Mouse (Mus musculus) cerebellum, adult 2 months (tissue): ENCODE data around the gene Supt16. TPM values are rescaled to one million over a fixed set of nuclear protein-coding genes. Genes with fewer than 3 reads are reported as not detected.

Experiments
- DNase-seq, 2 experiments: peaks; one replicate each; pipeline ENCODE4 v3.0.0; 2021
- H3K27ac ChIP-seq: fragments of 200-500 bp; 2 replicates; pipeline ENCODE4 v1.5.1; 2012; ENCODE audit warnings: low read length, control low read depth, inconsistent platforms; ENCODE audit not compliant: insufficient read depth
- H3K27me3 ChIP-seq: fragments of 200-500 bp; 2 replicates; pipeline ENCODE4 v1.6.1; 2012; ENCODE audit warnings: inconsistent platforms, mild to moderate bottlenecking, low read length, moderate library complexity; ENCODE audit not compliant: control insufficient read depth, insufficient read depth
- H3K4me1 ChIP-seq: fragments of 200-500 bp; 2 replicates; pipeline ENCODE4 v1.6.1; 2011; ENCODE audit warnings: low read length; ENCODE audit not compliant: control insufficient read depth, insufficient read depth
- H3K4me3 ChIP-seq: fragments of 200-500 bp; replicated peaks from 2 replicates; pipeline ENCODE3; 2011; ENCODE audit warnings: mild to moderate bottlenecking, low read depth, low read length, control low read depth; ENCODE audit not compliant: insufficient read depth
- CTCF ChIP-seq: fragments of 200-500 bp; IDR thresholded peaks from 2 replicates; pipeline ENCODE4 v1.5.1; 2011; ENCODE audit warnings: low read depth, mild to moderate bottlenecking, control low read depth, low read length, moderate library complexity, borderline replicate concordance; ENCODE audit not compliant: insufficient read depth
- POLR2A ChIP-seq: fragments of 200-500 bp; IDR thresholded peaks from 2 replicates; pipeline ENCODE4 v1.6.1; 2011; ENCODE audit warnings: low read length, control low read depth, borderline replicate concordance; ENCODE audit not compliant: insufficient read depth
- WGBS: fragments of 180-500 bp; shearing (Covaris S2); methylation state at CpG from one replicate; pipeline ENCODE4 v1.1.7; 2018; 5-methylcytosine and 5-hydroxymethylcytosine counted together
- polyA plus RNA-seq: library from polyadenylated mRNA; depleted of rRNA; stranded (reverse); fragments of >200 nt; gene quantifications from 2 replicates; pipeline ENCODE4 v1.2.3, GENCODE M21; 2012

Supt16 gene
- polyA plus RNA-seq, 1 experiment, result 33.9 TPM

GRCm38 (mm10) chr14:52217261-52217660 is 20.0 kb upstream of the Supt16 start:
- 93% methylated on average over 5 of the region's 5 CpGs for WGBS
- Histone ChIP-seq H3K27ac (no peak overlapping the region), H3K27me3 (no peaks in the 10 kb centered on the region), H3K4me1 (no peaks in the 10 kb centered on the region), H3K4me3 (no peak overlapping the region)
- DNase-seq, result no peak
- TF ChIP-seq POLR2A, result no peak
- TF ChIP-seq CTCF, result no peak

GRCm38 (mm10) chr14:52199412-52199811 is 2.2 kb upstream of the Supt16 start:
- H3K4me1 ChIP-seq, result no peaks in the 10 kb centered on the region; the same call in 1 of the 2 replicates
- no peak for DNase-seq
- whole genome bisulfite sequencing, result 94% methylated on average over 4 of the region's 4 CpGs
- H3K4me3 ChIP-seq, result no peak overlapping the region
- H3K27me3 ChIP-seq, result no peaks in the 10 kb centered on the region
- H3K27ac ChIP-seq, result no peak overlapping the region
- TF ChIP-seq CTCF (no peak), POLR2A (no peak)

GRCm38 (mm10) chr14:52198141-52198540 is 925 bp upstream of the Supt16 start:
- 11% methylated on average over 3 of the region's 3 CpGs for WGBS
- no peak for TF ChIP-seq CTCF
- TF ChIP-seq POLR2A, result no peak
- DNase-seq, result no peak
- Histone ChIP-seq H3K27ac (no peak overlapping the region), H3K4me1 (no peaks in the 10 kb centered on the region; the same call in 1 of the 2 replicates), H3K4me3 (no peak overlapping the region), H3K27me3 (no peaks in the 10 kb centered on the region)

GRCm38 (mm10) chr14:52196230-52197155 is 723 bp downstream of the Supt16 start:
- under 1% methylated on average over 54 of the region's 59 CpGs for WGBS
- no peak for DNase-seq
- peak overlapping the region; percentile 91; the same call in 1 of the 2 replicates for H3K27ac ChIP-seq
- no peaks in the 10 kb centered on the region; the same call in 1 of the 2 replicates for H3K4me1 ChIP-seq
- no peaks in the 10 kb centered on the region for H3K27me3 ChIP-seq
- H3K4me3 ChIP-seq, result peak overlapping the region; percentile 88
- TF ChIP-seq CTCF, result no peak
- no peak for TF ChIP-seq POLR2A

GRCm38 (mm10) chr14:52195691-52196090 is 1.5 kb downstream of the Supt16 start:
- H3K27ac ChIP-seq, result no peak overlapping the region
- DNase-seq, result peak; percentile 36 to 48
- no peaks in the 10 kb centered on the region; the same call in 1 of the 2 replicates for H3K4me1 ChIP-seq
- WGBS, result 15% methylated on average over 3 of the region's 3 CpGs
- H3K4me3 ChIP-seq, result peak overlapping the region; percentile 2
- H3K27me3 ChIP-seq, result no peaks in the 10 kb centered on the region
- TF ChIP-seq CTCF, result peak; percentile 50; the same call in 1 of the 2 replicates
- TF ChIP-seq POLR2A, result no peak

GRCm38 (mm10) chr14:52190740-52191359 is 6.4 kb downstream of the Supt16 start:
- no peak overlapping the region for H3K27ac ChIP-seq
- peak; percentile 31 to 38 for DNase-seq

GRCm38 (mm10) chr14:52189519-52189918 is 7.7 kb downstream of the Supt16 start:
- WGBS, result 49% methylated on average over 2 of the region's 2 CpGs
- DNase-seq, result no peak

More at GRCm38 (mm10) chr14:52190740-52191359, 6.4 kb downstream of the Supt16 start:
- peak; percentile 72 for TF ChIP-seq CTCF
- no peak for TF ChIP-seq POLR2A
- H3K4me3 ChIP-seq, result no peak overlapping the region
- H3K4me1 ChIP-seq, result no peaks in the 10 kb centered on the region; the same call in 1 of the 2 replicates
- H3K27me3 ChIP-seq, result no peaks in the 10 kb centered on the region

GRCm38 (mm10) chr14:52188788-52189187 is 8.4 kb downstream of the Supt16 start:
- Histone ChIP-seq H3K27ac (no peak overlapping the region), H3K4me1 (no peaks in the 10 kb centered on the region), H3K4me3 (no peak overlapping the region), H3K27me3 (no peaks in the 10 kb centered on the region)
- no peak for DNase-seq
- TF ChIP-seq POLR2A (no peak), CTCF (no peak)
- 80% methylated on average over 1 of the region's 1 CpGs for WGBS

More at GRCm38 (mm10) chr14:52189519-52189918, 7.7 kb downstream of the Supt16 start:
- H3K27me3 ChIP-seq, result no peaks in the 10 kb centered on the region
- TF ChIP-seq CTCF (no peak), POLR2A (no peak)
- H3K27ac ChIP-seq, result no peak overlapping the region
- no peaks in the 10 kb centered on the region for H3K4me1 ChIP-seq
- no peak overlapping the region for H3K4me3 ChIP-seq
